8 mouse cellular contexts compared by ENCODE assay signal in genomic region chr2:31688074-31688925, GRCm38 (mm10). TPM values are rescaled to one million over a fixed set of nuclear protein-coding genes. Genes with fewer than 3 reads are reported as not detected.
A peak's percentile ranks its signal among the peaks of the same experiment; 100 is the strongest.
DNase-seq lines count a peak whose midpoint lies in the region; ATAC-seq lines count a peak whose summit lies in the region.

Abl1 (plus strand) TSS chr2:31688376.

- peaks cover 3% of the 10 kb centered on the region; the same call in 1 of the 2 replicates for H3K9me3 ChIP-seq in heart, embryonic 13.5 days
- no peaks in the 10 kb centered on the region for H3K9me3 ChIP-seq in liver, embryonic 12.5 days (replicated peaks)
- no peaks in the 10 kb centered on the region for H3K9me3 ChIP-seq in stomach, embryonic 15.5 days

- peak within 1 kb of the TSS; percentile 94 for H3K27ac ChIP-seq in brown adipose tissue, adult 24 weeks (replicated peaks; ENCODE audit: low read depth, low read length)
- peak within 1 kb of the TSS; percentile 93 for H3K27ac ChIP-seq in heart, embryonic 13.5 days (replicated peaks)
- H3K27ac ChIP-seq in liver, embryonic 12.5 days: peak within 1 kb of the TSS; percentile 95
- H3K27ac ChIP-seq in stomach, embryonic 15.5 days: peak within 1 kb of the TSS; percentile 95

- ATAC-seq in heart, embryonic 13.5 days (ENCODE audit: extremely low read depth, insufficient number of reproducible peaks, low FRiP score, low TSS enrichment): peak; percentile 99
- ATAC-seq in liver, embryonic 12.5 days: peak; percentile 100
- peak; percentile 99 for ATAC-seq in stomach, embryonic 15.5 days (ENCODE audit: insufficient read depth, low FRiP score, low read depth)

- peaks cover 14% of the 10 kb centered on the region; the same call in 1 of the 2 replicates for H3K4me1 ChIP-seq in brown adipose tissue, adult 24 weeks (ENCODE audit: control insufficient read depth, insufficient read depth, insufficient read length, low read length)
- H3K4me1 ChIP-seq in heart, embryonic 13.5 days: peaks cover 36% of the 10 kb centered on the region
- H3K4me1 ChIP-seq in liver, embryonic 12.5 days: peaks cover 47% of the 10 kb centered on the region
- H3K4me1 ChIP-seq in stomach, embryonic 15.5 days: peaks cover 17% of the 10 kb centered on the region

- H3K4me2 ChIP-seq in heart, embryonic 13.5 days: peak within 1 kb of the TSS; percentile 84
- peak within 1 kb of the TSS; percentile 74 for H3K4me2 ChIP-seq in liver, embryonic 12.5 days
- H3K4me2 ChIP-seq in stomach, embryonic 15.5 days: peak within 1 kb of the TSS; percentile 76

- H3K36me3 ChIP-seq in heart, embryonic 13.5 days: peaks cover 8% of the 10 kb centered on the region
- H3K36me3 ChIP-seq in liver, embryonic 12.5 days: peaks cover 19% of the 10 kb centered on the region
- no peaks in the 10 kb centered on the region for H3K36me3 ChIP-seq in stomach, embryonic 15.5 days

- peak; percentile 96 for DNase-seq in CD4-positive, CD25-positive, alpha-beta regulatory T cell, adult 2 months (ENCODE audit: low read depth, low spot score)
- peak; percentile 88 for DNase-seq in fat pad, adult 2 months (ENCODE audit: extremely low read depth, low read depth, low spot score)
- DNase-seq in kidney, postnatal 10 days: peak; percentile 97
- DNase-seq in natural killer cell, adult 2 months (ENCODE audit: low spot score in 2 of 2): peak; percentile 91 to 92

- peak within 1 kb of the TSS; percentile 91 for H3K4me3 ChIP-seq in brown adipose tissue, adult 24 weeks (ENCODE audit: insufficient read depth, low read depth, low read length)
- peak within 1 kb of the TSS; percentile 85 for H3K4me3 ChIP-seq in heart, embryonic 13.5 days
- peak within 1 kb of the TSS; percentile 96 for H3K4me3 ChIP-seq in liver, embryonic 12.5 days
- peak within 1 kb of the TSS; percentile 99 for H3K4me3 ChIP-seq in stomach, embryonic 15.5 days (replicated peaks)

- H3K9ac ChIP-seq in heart, embryonic 13.5 days: peak within 1 kb of the TSS; percentile 97
- H3K9ac ChIP-seq in liver, embryonic 12.5 days: peak within 1 kb of the TSS; percentile 94
- peak within 1 kb of the TSS; percentile 94 for H3K9ac ChIP-seq in stomach, embryonic 15.5 days

- WGBS in heart, embryonic 13.5 days: under 1% methylated on average over 64 of the region's 64 CpGs
- 0% methylated on average over 64 of the region's 64 CpGs for WGBS in liver, embryonic 12.5 days (ENCODE audit: insufficient replicate concordance)
- WGBS in stomach, embryonic 15.5 days: 0% methylated on average over 64 of the region's 64 CpGs

- no peaks in the 10 kb centered on the region for H3K27me3 ChIP-seq in heart, embryonic 13.5 days (replicated peaks)
- no peaks in the 10 kb centered on the region for H3K27me3 ChIP-seq in liver, embryonic 12.5 days (replicated peaks)
- no peaks in the 10 kb centered on the region for H3K27me3 ChIP-seq in stomach, embryonic 15.5 days (replicated peaks)

RNA-seq across cellular contexts. Expression of gene Abl1, which starts in this region (rescaled TPM):
- polyA plus RNA-seq in brown adipose tissue, adult 24 weeks (2012; ENCODE audit: insufficient read depth, insufficient read length, missing spikeins): 9.7 and 11.9 TPM in 2 replicates
- polyA plus RNA-seq in heart, embryonic 13.5 days (2015; fragmentation: Nextera tagmentation; extraction: Ambion mirVana): 25.2 and 27.9 TPM in 2 replicates
- polyA plus RNA-seq in liver, embryonic 12.5 days (2016; fragmentation: Nextera tagmentation; extraction: Ambion mirVana): 12.9 and 13.4 TPM in 2 replicates
- polyA plus RNA-seq in stomach, embryonic 15.5 days (2015; fragmentation: Nextera tagmentation; extraction: Ambion mirVana): 30.2 and 34.5 TPM in 2 replicates

Comparison
In these comparisons a context has a peak if more than half of its experiments do, and no peak if none do; other contexts are left out.
1. Peak in every context shown above with its lines: DNase-seq, ATAC-seq, H3K4me3 ChIP-seq and H3K27ac ChIP-seq.